Mouse (Mus musculus): ENCODE results near the gene Iqcf4.
A peak's percentile ranks its signal among the peaks of the same experiment; 100 is the strongest.
"Not testable (repeated sequence)": the region's sequence is repeated elsewhere in the genome, so short reads cannot be mapped to it uniquely, and the experiment has no call there.

The Iqcf4 gene

DNA sequence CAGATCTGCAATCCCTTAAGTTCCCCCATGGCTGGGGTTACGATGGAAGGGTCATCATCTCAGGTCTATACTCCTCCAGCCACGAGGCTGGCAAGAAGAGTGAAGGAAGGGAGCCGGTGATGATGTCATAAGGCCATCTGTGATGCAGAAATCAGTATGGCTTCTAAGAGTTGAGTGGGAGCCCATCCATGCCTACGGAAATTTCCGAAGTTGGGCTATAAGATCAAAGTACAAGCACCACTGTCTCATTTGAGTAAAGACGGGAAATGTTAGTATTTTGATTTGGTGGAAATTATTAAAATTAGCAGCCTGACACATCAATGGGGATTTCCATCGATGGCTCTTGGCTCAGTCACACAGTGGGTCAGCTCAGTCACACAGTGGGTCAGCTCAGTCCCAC is at the start of gene Iqcf4:
TSS of gene Iqcf4 (minus strand) at position 101 of the 400 bp plus-strand sequence.
- DNase-seq (ENCODE audit: low spot score in 2 of 2) = no peak

DNA sequence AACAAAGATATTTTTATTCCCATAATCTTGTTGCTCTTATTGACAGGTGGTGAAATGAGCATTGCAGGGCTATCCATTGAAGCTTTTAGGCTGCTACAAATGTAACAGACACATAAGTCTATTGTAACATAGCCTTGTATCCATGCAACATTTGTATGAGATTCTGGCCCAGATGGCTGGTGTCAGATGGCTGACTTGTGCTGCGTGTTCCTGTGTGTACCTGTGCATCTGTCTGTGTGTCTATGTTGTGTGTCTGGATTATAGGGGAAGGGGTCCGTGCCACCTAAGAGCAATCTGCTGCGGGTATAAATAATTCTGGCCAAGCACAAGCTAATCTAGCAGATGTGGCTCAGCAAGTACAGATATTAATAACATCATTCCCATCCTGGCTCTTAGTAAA is 46.7 kb upstream of the Iqcf4 start:
- no peak for DNase-seq (ENCODE audit: low spot score in 2 of 2)

DNA sequence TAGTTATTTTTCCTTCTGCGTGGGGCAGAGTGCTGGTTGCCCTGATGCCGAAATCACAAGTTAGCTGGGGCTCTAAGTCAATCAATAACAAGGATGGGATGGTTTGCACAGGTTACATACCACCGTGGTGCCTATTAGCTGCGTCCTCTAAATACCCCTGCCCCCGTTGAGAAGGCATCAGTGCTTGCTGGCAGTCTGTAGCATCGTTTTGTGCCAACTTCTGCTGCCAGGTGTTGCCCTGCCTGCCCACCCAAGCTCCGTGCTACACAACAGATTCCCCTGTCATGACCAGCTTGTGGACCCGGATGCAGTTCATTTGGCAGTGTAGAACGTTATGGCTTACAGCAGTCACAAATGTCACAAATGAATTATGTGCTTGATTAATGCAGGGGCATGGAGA is 45.5 kb upstream of the Iqcf4 start:
- DNase-seq (ENCODE audit: low spot score in 2 of 2) = no peak

DNA sequence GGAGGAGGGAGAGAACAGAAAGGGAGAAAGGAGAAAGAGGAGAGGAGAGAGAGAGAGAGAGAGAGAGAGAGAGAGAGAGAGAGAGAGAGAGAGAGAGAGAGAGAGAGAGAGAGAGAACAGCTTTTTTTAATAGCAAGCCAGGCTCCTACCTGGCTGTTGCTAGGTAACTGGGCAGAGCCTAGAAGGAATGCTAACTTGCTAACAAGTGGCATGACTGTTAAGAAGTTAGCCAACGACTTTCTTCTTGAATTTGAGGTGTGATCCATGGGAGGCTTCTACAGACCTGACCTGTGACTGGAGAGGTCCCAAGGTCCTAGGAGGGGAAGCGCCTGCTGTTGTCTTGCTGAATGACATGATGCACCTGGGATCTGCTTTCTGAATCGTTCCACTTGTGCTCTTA is 43.8 kb upstream of the Iqcf4 start:
- DNase-seq (ENCODE audit: low spot score in 2 of 2) = no peak

DNA sequence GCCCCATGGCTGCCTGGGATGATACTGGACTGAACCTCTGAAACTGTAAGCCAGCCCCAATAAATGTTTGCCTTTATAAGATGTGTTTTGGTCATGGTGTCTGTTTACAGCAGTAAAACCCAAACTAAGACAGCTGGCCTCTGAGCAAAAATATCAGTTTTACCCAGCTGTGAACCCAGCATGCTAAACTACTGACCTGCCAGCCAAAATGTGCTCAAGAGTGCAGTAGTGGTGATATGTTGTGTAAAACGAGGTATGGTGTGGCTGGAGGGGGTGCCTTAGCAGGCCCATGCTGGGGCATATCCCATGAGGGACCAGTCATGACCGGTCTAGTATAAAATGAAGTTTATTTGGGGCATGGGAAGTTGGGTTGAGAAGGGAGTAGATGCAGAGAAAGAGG is 43.2 kb upstream of the Iqcf4 start:
- no peak for DNase-seq (ENCODE audit: low spot score in 2 of 2)

DNA sequence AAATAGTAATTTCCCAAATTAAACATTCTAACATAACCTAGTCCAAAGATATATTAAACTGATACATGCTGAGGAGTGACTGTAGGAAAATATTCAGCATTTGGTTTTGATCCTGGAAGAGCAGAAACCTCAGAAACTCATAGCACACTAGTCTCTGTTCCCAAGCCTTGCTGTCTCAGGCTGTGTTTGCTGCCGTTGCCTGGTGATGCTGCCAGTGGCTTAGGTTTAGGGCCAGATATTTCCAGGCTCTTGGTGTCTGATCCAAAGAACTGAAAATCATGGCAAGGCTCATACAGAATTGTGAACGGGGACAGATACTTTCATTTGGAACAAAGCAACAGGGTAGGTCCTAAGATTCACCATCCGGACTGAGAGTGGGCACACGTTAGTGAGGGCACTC is 39.9 kb upstream of the Iqcf4 start:
- DNase-seq (ENCODE audit: low spot score in 2 of 2) = no peak

DNA sequence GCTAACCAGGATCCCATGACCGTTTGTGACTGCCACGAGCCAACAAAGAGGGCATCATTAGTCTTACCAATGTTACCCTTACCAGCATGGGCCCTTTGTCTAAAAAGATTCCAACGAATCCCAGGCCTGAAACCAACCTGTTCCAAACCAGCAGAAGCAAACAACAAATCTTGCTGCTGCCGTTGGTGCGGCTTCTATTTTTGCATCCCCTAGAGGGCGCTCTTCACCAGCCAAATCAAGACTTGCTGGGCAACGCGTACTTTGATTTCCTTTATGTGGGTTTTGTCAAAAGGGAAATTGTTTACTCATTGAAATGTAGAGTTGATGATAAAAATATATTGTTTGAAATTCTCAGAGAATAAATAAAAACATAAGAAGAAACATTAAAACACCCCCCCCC is 29.8 kb upstream of the Iqcf4 start:
- DNase-seq (ENCODE audit: low spot score in 2 of 2) = no peak

DNA sequence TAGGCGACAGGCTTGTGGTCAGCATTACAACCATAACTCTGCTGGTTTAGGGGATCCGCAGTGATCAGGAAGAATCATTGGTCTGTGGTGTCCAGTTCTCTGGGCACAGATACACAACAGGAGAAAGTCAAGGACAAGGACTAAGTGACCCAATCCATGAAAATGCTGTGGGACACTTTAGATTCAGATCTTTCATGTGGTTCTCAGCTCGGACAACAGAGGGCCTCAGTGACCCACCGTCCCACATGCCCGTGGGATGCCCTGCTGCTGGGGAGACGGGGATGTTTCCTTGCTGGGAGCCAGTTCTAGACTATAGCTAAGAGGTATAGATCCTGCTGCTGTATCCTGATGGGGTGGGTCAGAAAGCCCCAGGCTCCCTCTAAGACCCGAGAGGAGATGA is 27.7 kb upstream of the Iqcf4 start:
- no peak for DNase-seq (ENCODE audit: low spot score in 2 of 2)

DNA sequence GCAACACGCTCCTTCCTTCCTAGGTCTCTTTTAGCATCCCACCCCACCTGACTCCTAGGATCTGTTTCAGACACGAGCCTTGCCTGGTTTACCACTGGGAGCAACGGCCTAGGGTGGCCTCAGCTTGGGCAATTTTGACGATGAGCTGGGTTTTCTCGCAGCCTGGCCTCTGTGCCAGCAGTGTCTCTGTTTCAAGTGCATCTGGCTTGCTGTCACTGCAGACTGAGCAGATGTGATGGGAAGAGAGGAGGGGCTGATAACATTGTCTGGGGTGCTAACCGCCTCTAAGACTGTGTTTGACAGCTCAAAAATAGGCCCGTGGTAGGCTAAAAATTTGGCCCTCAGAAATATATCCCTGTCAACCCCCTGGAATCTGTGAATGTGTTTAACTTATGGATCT is 25.0 kb upstream of the Iqcf4 start:
- DNase-seq (ENCODE audit: low spot score in 2 of 2) = no peak

DNA sequence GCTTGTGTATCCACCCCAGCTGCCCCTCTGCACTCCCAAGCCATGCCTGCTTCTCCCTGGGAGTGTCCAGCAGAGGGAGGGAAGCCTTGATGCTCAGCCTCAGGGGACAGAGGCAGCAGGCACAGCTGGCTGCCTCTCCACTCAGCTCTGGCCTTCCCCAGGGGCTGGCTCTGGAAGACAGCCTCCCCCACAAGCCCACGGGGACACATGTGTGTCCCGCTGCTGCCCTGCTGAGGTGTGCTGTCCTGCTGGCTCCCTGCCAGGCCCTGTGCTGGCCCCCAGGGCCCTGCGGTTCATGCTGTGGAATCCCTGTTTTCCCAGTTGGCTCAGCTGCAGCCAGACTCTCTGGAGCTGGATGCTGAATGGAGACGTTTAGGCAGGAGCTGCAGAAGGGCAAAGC is 24.6 kb upstream of the Iqcf4 start:
- DNase-seq (ENCODE audit: low spot score in 2 of 2) = not testable (repeated sequence)

DNA sequence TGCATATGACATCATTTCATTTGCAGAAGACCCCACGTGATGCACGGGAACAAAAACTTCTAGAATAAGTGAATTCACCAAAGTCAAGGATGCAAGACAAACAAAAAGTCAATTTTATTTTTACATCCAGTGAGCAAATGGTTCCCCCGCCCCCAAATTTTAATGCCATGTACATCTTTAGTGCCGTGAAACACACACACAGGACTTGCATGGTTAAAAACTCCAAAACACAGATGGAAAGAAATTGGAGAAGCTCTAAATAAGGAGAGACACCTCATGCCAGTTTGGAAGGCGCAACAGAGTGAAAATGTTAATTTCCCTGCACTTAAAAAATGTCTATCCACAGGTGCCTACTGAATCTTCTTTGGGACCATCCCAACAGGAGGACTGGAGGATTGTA is 21.4 kb upstream of the Iqcf4 start:
- DNase-seq (ENCODE audit: low spot score in 2 of 2) = no peak

DNA sequence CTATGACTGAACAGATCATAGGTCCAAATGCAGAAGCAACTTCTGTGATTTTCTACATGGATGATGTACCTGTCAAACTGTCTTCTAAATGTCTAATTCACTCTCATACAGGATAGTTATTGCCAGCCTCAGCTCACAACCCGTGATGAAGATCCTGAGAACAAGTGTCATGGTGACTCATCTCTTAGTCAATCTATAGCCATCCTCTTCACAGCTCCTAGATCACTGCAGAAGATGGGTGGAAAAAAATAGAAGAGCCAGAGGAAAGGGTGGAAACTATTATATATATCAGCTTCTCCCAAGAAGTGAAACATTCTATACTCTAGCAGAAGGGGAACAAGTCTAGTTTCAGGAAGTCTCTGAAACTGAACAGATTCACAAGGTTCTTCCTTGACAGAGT is 11.8 kb upstream of the Iqcf4 start:
- DNase-seq (ENCODE audit: low spot score in 2 of 2) = no peak

DNA sequence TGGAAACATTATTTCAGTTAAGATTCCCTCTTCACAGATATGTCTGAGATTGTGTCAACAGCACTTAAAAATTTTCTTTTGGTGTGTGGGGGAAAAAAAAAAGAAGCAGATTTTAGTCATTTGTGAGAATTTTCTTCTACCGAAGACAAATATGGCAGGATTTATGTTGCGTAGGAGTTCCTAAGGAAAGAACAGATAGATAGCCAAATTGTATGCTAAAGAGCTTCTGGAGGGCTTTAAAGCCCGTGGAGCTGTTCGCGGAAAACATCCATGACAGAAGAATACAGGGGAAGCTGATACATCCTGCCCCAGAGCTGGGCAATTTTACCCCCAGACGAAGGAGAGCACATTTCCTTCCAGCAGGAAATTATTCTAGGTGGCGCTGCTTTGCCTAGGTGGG is 9.2 kb upstream of the Iqcf4 start:
- no peak for DNase-seq (ENCODE audit: low spot score in 2 of 2)

DNA sequence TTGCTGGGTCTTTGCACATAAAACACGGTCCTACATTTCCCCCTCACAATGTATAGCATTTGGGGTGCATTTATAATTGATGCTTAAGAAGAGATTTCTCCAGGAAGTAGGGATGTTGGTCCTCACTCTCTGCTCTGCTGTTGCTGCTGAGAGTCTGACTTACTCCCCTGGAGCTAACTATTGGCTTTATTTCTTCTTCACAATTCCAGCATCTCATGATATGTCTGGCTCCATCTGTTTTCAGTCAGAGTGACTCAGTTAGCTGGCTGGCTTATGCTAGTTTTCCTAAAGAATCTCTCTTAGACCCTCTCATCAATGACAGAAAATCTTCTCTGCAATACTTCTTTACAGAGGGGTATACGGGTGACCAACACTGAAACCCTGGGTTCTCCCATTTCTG is 5.3 kb upstream of the Iqcf4 start:
- DNase-seq (ENCODE audit: low spot score in 2 of 2) = no peak

DNA sequence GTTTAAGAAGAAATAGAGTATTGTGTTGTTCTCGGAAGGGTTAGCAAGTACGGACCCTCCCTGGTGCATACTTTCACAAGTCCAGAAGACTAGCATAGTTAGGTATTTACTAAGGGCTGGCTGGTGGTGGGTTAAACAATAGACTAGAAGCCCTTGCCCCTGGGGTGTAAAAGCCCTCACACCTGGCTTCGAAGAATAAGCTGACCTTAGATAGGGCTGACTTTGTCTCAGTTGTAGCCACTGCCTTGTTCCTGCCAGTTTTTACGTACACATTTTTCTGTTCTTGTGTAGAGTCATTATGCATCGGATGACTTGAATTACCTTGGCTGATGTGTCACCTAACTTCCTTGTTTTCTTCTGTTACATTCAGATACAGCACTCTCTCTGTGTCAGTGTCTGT is 2.6 kb upstream of the Iqcf4 start:
- no peak for DNase-seq (ENCODE audit: low spot score in 2 of 2)

DNA sequence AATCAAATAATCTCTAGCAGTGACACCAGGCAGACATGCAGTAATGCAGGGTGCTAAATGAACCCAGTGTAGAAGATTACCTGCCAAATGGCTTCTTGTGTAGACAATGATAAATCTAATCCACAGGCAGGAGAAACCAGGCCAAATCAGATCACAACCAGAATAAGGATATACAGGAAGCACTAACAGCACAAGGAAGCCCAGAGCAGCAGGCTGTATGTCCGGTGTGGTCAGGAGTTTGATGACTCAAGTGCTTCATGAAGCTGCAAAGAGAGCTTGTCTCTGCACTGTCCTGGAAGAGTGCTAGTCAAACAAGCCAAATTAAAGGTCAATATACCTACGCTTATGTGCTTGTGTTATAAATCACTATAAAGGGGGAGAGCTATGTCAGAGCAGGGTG is 1.4 kb upstream of the Iqcf4 start:
- no peak for DNase-seq (ENCODE audit: low spot score in 2 of 2)

DNA sequence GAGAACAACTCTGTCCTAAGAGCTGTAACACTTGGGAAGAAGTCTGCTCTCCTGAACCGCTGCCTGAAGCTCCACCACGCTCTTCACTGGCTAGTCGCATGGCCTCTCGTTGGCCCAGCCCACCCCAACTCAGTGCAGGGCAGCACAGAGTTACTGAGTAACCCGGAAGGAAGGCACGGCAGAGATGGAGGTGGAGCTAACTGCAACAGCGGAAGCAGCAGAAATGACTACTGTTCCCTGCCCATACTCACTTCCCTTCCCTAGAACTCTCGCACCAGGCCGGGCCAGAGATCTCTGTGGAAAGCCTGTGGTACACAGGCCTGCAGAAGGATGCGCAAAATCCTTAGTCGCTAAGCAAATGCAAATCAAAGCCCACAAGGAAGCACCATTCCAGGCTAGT is 4.4 kb downstream of the Iqcf4 start:
- peak; percentile 27 to 29 for DNase-seq (ENCODE audit: low spot score in 2 of 2)

DNA sequence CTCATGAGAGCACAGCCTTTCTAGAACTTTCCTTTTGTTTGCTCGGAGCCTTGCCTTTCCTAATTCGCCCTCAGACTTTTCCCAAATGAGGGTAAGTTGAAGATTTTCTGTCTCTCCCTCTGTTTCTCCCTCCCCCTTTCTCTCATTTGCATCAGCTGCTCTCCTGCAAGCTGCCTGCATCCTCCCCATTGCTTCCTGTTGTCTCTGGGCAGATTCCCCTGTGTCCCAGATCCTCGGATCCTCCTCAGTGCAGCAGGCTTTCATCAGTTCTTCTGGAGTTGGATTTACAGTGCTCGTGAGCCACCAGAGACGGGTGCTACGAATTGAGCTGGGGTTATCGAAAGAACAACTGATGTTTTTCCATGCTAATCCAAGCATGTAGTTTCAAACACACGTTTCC is 6.8 kb downstream of the Iqcf4 start:
- no peak for DNase-seq (ENCODE audit: low spot score in 2 of 2)

DNA sequence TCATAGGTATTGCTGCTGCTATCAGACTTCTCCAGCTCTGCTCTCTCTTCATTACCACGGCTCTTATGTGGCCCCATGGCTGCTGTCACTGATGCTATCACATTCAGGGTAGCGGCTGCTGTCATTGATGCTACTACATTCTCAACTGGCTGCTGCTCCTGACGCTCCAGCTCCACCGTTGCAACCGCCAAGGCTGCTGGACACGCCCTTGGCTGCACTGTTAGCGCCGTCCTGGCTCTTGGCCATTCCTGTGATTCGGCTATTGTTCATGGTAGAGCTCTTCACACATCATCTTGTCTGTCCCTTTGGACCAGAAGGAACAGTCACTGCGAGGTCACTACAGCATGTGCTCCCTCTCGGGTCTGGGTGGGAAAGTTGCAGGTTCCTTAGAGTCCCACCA is 8.5 kb downstream of the Iqcf4 start:
- DNase-seq (ENCODE audit: low spot score in 2 of 2) = no peak

DNA sequence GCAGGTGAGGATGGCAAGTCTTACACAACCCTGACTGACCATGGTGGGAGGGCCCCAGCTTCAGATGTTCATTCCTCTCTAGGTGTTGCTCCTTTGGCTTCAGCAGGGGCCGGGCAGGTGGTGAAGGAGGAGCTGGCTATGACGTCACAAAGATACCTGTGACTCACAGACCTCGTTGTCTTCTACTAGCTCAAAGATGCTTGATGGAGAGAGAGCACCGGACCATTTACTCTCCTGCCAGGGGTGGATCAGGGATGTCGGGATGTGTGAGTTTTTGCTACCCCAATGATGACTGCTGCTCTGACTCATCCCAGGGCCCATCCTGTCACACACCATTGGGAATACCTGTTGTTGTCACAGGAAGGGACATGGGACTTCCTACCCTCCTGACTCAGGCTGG is 9.3 kb downstream of the Iqcf4 start, which contains the start of gene Iqcf3:
TSS of gene Iqcf3 (minus strand) at position 101 of the 400 bp plus-strand sequence.
- DNase-seq (ENCODE audit: low spot score in 2 of 2) = no peak

DNA sequence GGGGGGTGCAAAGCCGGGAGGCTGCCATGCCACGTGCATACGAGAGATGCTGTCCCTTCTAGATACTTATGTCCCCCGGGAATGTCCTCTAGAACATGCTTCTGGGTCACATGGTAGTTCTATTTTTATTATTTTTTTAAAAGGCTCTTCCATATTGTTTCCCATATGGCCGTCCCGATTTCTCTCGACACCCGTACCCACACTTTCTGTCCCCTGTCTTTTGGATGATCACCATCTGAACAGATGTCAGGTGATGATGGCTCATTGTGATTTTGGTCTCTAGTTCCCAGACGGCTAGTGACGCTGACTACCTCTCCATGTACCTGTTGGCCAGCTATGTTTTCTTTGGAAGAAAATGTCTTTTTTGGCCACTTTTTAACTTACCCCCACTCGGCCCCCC is 35.8 kb downstream of the Iqcf4 start:
- DNase-seq (ENCODE audit: low spot score in 2 of 2) = no peak

DNA sequence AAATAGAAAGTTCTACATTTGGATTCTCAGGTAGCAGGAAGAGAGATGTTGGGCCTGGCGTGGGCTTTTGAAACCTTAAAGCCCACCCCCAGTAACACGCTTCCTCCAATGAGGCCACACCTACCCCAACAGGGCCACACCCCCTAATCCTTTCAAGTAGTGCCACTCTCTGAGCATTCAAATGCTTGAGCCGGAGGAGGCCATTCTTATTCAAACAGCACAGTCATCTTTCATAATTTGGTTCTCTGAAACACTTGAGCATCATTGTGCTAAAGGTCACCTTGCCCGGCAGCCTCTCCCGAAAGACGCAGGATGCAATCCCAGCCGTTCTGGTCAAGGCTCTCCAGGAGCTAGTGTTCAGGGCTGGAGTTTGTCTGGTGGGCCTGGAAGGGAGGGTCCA is 36.5 kb downstream of the Iqcf4 start:
- no peak for DNase-seq (ENCODE audit: low spot score in 2 of 2)

DNA sequence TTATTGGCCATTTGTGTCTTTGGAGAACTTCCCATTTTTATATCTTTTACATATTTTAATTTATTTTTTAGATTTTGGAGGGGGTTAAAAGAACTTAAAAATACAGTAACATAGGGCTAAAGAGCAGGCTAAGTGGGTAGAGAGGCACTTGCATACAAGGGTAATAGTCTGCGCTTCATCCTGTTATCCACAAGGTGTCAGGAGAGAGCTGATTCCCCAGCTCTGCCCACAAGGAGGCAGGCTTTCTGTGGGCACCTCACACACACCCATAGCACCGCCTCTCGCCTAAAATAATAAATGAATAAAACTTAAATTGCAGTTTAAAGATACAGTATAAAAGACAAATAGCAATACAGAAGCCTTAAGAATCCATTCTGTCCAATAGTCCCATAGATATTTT is 39.0 kb downstream of the Iqcf4 start:
- no peak for DNase-seq (ENCODE audit: low spot score in 2 of 2)

DNA sequence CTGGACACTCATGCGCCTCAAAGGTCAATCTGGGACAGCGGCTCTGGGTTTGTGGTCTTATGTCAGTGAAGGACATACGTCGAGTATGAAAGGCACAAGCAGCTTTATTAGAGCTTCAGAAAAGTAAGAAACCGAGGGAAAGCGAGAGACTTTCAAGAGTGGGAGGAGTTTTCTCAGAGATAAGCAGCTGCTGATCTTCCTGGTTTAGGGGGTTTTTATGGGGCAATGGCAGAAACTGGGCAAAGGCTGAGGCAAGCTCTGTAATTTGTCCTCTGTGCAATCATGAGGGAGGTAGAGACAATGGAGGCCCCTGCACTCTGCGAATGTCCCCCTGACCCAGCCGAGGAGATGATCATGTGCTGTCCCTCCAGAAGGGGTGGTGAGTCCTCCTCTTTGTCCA is 50.9 kb downstream of the Iqcf4 start:
- no peak for DNase-seq (ENCODE audit: low spot score in 2 of 2)

DNA sequence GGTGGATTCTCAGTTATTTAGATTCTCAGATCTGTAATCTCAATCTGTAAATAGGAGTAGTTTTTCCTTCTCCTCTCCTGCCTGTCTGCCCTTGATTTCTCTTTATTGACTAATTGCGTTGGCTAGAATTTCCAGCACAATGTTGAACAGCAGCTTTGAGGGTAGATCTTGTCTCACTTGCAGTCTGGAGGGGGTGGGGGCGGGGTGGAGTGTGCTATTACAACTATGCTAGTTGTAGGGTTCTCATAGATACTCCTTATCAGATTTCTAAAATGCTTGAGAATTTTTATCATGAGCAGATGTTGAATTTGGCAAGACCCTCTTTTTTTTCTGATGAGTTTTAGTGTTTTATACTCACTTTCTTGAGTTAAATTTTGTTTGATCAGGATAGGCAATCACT is 51.4 kb downstream of the Iqcf4 start:
- DNase-seq (ENCODE audit: low spot score in 2 of 2) = no peak
